ENCODE assay signal across 24 mouse cellular contexts in genomic region chr6:108648072-108648471, GRCm38 (mm10). TPM values are rescaled to one million over a fixed set of nuclear protein-coding genes. Genes with fewer than 3 reads are reported as not detected.
DNase-seq lines count a peak whose midpoint lies in the region; ATAC-seq and TF ChIP-seq lines count a peak whose summit lies in the region.
"Had no signal": no experiment of that assay in that cellular context is flagged by ENCODE, and none has a peak within 500 bp of the region (broad histone marks: within the 10 kb centered on the region; RNA-seq: fewer than 3 reads in every experiment).

No protein-coding gene starts in this region.

- TF ChIP-seq POLR2A in brain, embryonic 14.5 days (IDR thresholded peaks at IDR 0.05; ENCODE audit: borderline replicate concordance, extremely low read depth, insufficient read depth, insufficient read length, poor library complexity, severe bottlenecking): no peak

- no peaks in the 10 kb centered on the region for H3K27me3 ChIP-seq in embryonic facial prominence, embryonic 11.5 days (ENCODE audit: control insufficient read depth, insufficient read depth, low read length)
- H3K27me3 ChIP-seq in embryonic facial prominence, embryonic 10.5 days (replicated peaks; ENCODE audit: low read depth, poor library complexity, severe bottlenecking): no peaks in the 10 kb centered on the region
- no peaks in the 10 kb centered on the region for H3K27me3 ChIP-seq in midbrain, embryonic 11.5 days (ENCODE audit: control insufficient read depth, insufficient read depth, low read length)
- no peaks in the 10 kb centered on the region for H3K27me3 ChIP-seq in midbrain, embryonic 15.5 days (replicated peaks)
- H3K27me3 ChIP-seq: embryonic facial prominence, embryonic 12.5 days; heart, embryonic 12.5 days; Patski had no signal

- H3K36me3 ChIP-seq in embryonic facial prominence, embryonic 11.5 days (replicated peaks; ENCODE audit: control insufficient read depth, insufficient read depth, low read depth, low read length): no peaks in the 10 kb centered on the region
- no peaks in the 10 kb centered on the region for H3K36me3 ChIP-seq in embryonic facial prominence, embryonic 10.5 days (replicated peaks)
- no peaks in the 10 kb centered on the region for H3K36me3 ChIP-seq in midbrain, embryonic 11.5 days (ENCODE audit: control insufficient read depth, insufficient read depth, low read length)
- no peaks in the 10 kb centered on the region for H3K36me3 ChIP-seq in midbrain, embryonic 15.5 days (replicated peaks)
- H3K36me3 ChIP-seq: embryonic facial prominence, embryonic 12.5 days; G1E; heart, embryonic 12.5 days; hindbrain, embryonic 10.5 days had no signal

- H3K4me3 ChIP-seq in embryonic facial prominence, embryonic 11.5 days (ENCODE audit: low read depth, low read length): no peak overlapping the region
- no peak overlapping the region for H3K4me3 ChIP-seq in embryonic facial prominence, embryonic 10.5 days
- H3K4me3 ChIP-seq in midbrain, embryonic 11.5 days (ENCODE audit: low read depth, low read length): no peak overlapping the region
- H3K4me3 ChIP-seq in midbrain, embryonic 15.5 days: no peak overlapping the region
- H3K4me3 ChIP-seq: embryonic facial prominence, embryonic 12.5 days; heart, adult 2 months; heart, embryonic 12.5 days; hindbrain, embryonic 10.5 days had no signal

- no peaks in the 10 kb centered on the region for H3K9me3 ChIP-seq in embryonic facial prominence, embryonic 11.5 days (replicated peaks; ENCODE audit: control insufficient read depth, low read length)
- no peaks in the 10 kb centered on the region for H3K9me3 ChIP-seq in embryonic facial prominence, embryonic 10.5 days
- no peaks in the 10 kb centered on the region for H3K9me3 ChIP-seq in midbrain, embryonic 11.5 days (ENCODE audit: control insufficient read depth, low read length)
- no peaks in the 10 kb centered on the region for H3K9me3 ChIP-seq in midbrain, embryonic 15.5 days
- H3K9me3 ChIP-seq: embryonic facial prominence, embryonic 12.5 days; G1E; heart, embryonic 12.5 days; hindbrain, embryonic 10.5 days had no signal

- ATAC-seq in embryonic facial prominence, embryonic 11.5 days (replicated peaks; ENCODE audit: insufficient number of reproducible peaks, low FRiP score, low TSS enrichment, low read depth): no peak
- ATAC-seq in midbrain, embryonic 11.5 days (ENCODE audit: low FRiP score): 0 out of 2 replicates have a peak, but pooled peaks have one; percentile 33
- no peak for ATAC-seq in midbrain, embryonic 15.5 days (replicated peaks)
- ATAC-seq: activated CD4-positive, CD25-positive, alpha-beta regulatory T cell, adult 4 months; CD4-positive, CD25-positive, alpha-beta regulatory T cell, adult 4 months; hindbrain, embryonic 16.5 days; inflammation-experienced regulatory T-cells, adult 6 months; intestine, postnatal 0 days; Patski had no signal

- H3K4me2 ChIP-seq in embryonic facial prominence, embryonic 11.5 days (ENCODE audit: low read depth, low read length): no peak overlapping the region
- H3K4me2 ChIP-seq in midbrain, embryonic 11.5 days: no peak overlapping the region
- H3K4me2 ChIP-seq in midbrain, embryonic 15.5 days: no peak overlapping the region
- H3K4me2 ChIP-seq: embryonic facial prominence, embryonic 12.5 days; heart, embryonic 12.5 days had no signal

- H3K9ac ChIP-seq in embryonic facial prominence, embryonic 11.5 days (replicated peaks; ENCODE audit: low read length): no peak overlapping the region
- H3K9ac ChIP-seq in midbrain, embryonic 11.5 days (ENCODE audit: low read length): no peak overlapping the region
- no peak overlapping the region for H3K9ac ChIP-seq in midbrain, embryonic 15.5 days
- H3K9ac ChIP-seq: embryonic facial prominence, embryonic 12.5 days; heart, embryonic 12.5 days had no signal

- 70% methylated on average over 6 of the region's 6 CpGs for WGBS in embryonic facial prominence, embryonic 11.5 days
- 62% methylated on average over 6 of the region's 6 CpGs for WGBS in embryonic facial prominence, embryonic 10.5 days
- 58% methylated on average over 6 of the region's 6 CpGs for WGBS in midbrain, embryonic 11.5 days
- WGBS in midbrain, embryonic 15.5 days: 36% methylated on average over 6 of the region's 6 CpGs

- no peak overlapping the region for H3K27ac ChIP-seq in embryonic facial prominence, embryonic 11.5 days (replicated peaks; ENCODE audit: low read depth, low read length)
- no peak overlapping the region for H3K27ac ChIP-seq in embryonic facial prominence, embryonic 10.5 days (replicated peaks)
- no peak overlapping the region for H3K27ac ChIP-seq in midbrain, embryonic 11.5 days (ENCODE audit: low read depth, low read length)
- no peak overlapping the region for H3K27ac ChIP-seq in midbrain, embryonic 15.5 days
- H3K27ac ChIP-seq: embryonic facial prominence, embryonic 12.5 days; heart, adult 2 months; hindbrain, embryonic 10.5 days had no signal

- TF ChIP-seq CTCF in brain, embryonic 14.5 days (IDR thresholded peaks at IDR 0.05; ENCODE audit: borderline replicate concordance, extremely low read depth, insufficient read depth, insufficient read length): no peak

- no peaks in the 10 kb centered on the region for H3K4me1 ChIP-seq in embryonic facial prominence, embryonic 11.5 days (ENCODE audit: control insufficient read depth, insufficient read depth, low read length)
- peaks cover 4% of the 10 kb centered on the region; the same call in 1 of the 2 replicates for H3K4me1 ChIP-seq in embryonic facial prominence, embryonic 10.5 days
- H3K4me1 ChIP-seq in midbrain, embryonic 11.5 days (ENCODE audit: control insufficient read depth, insufficient read depth, low read length): no peaks in the 10 kb centered on the region
- H3K4me1 ChIP-seq in midbrain, embryonic 15.5 days: no peaks in the 10 kb centered on the region
- H3K4me1 ChIP-seq: embryonic facial prominence, embryonic 12.5 days; heart, embryonic 12.5 days had no signal

- peak; percentile 12 for DNase-seq in embryonic facial prominence, embryonic 11.5 days (ENCODE audit: low spot score)
- DNase-seq in embryonic facial prominence, embryonic 10.5 days (ENCODE audit: low spot score): no peak
- DNase-seq in heart, adult 11 months: peak; percentile 4
- no peak for DNase-seq in heart, adult 8-10 months (ENCODE audit: low spot score)
- DNase-seq in midbrain, embryonic 11.5 days (ENCODE audit: low spot score, missing footprints): peak; percentile 60
- DNase-seq in brain, embryonic 14.5 days (ENCODE audit: low read depth): peak; percentile 74
- no peak for DNase-seq in right cerebral cortex, postnatal 36 days (ENCODE audit: low spot score in 2 of 2)
- DNase-seq: adrenal gland, postnatal 14 days; B cell, adult 2 months; cerebellum, adult 2 months; cerebellum, postnatal 10 days; gastrocnemius, postnatal 36 days; heart, adult 2 months had no signal

RNA-seq across cellular contexts. Expression of gene Bhlhe40, which starts 12.4 kb away (rescaled TPM):
- 1.5 and 1.6 TPM in 2 replicates for polyA plus RNA-seq in embryonic facial prominence, embryonic 11.5 days (2014; fragmentation: Nextera tagmentation; extraction: Ambion mirVana)
- 1.3 and 1.4 TPM in 2 replicates for polyA plus RNA-seq in embryonic facial prominence, embryonic 10.5 days (2016; fragmentation: Nextera tagmentation; extraction: Ambion mirVana)
- 10 to 100 TPM; 48.6 to 66.7 (median 51.4) TPM for total RNA-seq in heart, adult 8-10 months (2022)
- 1.7 and 2.1 TPM in 2 replicates for polyA plus RNA-seq in midbrain, embryonic 11.5 days (2014; fragmentation: Nextera tagmentation; extraction: Ambion mirVana)
- polyA plus RNA-seq in midbrain, embryonic 15.5 days (2015; fragmentation: Nextera tagmentation; extraction: Ambion mirVana): 5.3 TPM in 2 replicates
- polyA plus RNA-seq in brain, embryonic 14.5 days (2012; rRNA removed): 2.2 and 4.0 TPM in 2 replicates

Comparison
In these comparisons a context has a peak if more than half of its experiments do, and no peak if none do; other contexts are left out.
1. DNase-seq: peak in embryonic facial prominence, embryonic 11.5 days (single experiment), heart, adult 11 months (single experiment), midbrain, embryonic 11.5 days (single experiment) and brain, embryonic 14.5 days (single experiment); none in embryonic facial prominence, embryonic 10.5 days (single experiment), heart, adult 8-10 months (single experiment) and right cerebral cortex, postnatal 36 days (0 of 2).